Mouse (Mus musculus) regulatory T cell (primary cell): ENCODE measurements around the gene Sinhcaf.
"Not testable (repeated sequence)": the region's sequence is repeated elsewhere in the genome, so short reads cannot be mapped to it uniquely, and the experiment has no call there.

Experiments
- in situ Hi-C: fragments of 300-600 bp; cut with MboI, MseI; formaldehyde crosslinking; loops from one replicate; pipeline ENCODE4 v1.15.1; 2025; ENCODE audit warnings: high pct_unique_total_duplicates

The Sinhcaf gene

GRCm38 (mm10) chr6:148946409-148946742 is at the start of gene Sinhcaf:
Gene Sinhcaf, minus strand, starts transcription at chr6:148946467.
- in situ Hi-C loops: no loop called here

- in situ Hi-C loops: no loop called here
These were observed 48.2 kb upstream of the Sinhcaf start for GRCm38 (mm10) chr6:148994327-148994999.

DNA sequence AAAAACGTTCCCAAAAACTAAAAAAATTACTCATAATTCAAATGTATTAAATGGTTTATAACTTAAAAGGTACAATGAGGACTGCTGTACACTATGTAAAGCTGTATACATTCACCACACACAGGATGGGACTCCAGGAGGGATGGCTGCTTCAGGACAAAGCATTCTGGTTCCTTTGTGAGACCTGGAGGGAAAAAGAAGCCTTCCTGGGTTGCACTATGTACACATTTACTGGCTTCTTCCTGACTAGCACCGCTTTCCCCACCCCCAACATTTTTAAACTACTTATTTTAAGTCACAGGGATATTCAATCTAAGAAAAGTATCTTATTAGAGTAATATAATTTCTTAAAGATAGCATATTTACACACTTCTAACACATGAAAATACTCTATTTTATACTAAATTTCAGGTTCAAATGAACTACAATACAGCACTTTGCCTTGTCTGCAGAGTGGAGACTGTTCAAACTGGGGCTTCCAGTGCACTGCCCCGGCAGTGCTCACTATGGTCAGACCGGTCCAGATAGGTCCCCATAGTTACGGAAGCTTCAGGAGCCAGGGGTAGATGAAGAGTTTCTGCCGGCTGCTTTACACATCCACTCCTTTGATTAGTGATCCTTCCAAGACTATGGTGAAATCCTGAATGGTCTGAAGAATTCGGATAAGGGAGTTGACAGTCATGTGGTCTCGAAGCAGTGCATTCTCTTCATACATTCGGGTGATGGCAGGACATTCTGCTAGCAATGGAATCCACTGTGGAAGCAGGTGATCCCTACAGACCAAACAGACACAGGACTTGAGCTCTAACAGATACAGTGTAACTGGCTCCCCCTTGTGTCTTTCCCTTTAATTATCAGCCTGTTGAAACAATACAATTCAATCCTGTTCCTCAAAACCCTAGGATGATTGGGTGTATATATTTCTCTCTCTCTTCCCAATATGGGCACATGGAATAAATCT is 47.1 kb upstream of the Sinhcaf start:
- in situ Hi-C loops: no loop called here

DNA sequence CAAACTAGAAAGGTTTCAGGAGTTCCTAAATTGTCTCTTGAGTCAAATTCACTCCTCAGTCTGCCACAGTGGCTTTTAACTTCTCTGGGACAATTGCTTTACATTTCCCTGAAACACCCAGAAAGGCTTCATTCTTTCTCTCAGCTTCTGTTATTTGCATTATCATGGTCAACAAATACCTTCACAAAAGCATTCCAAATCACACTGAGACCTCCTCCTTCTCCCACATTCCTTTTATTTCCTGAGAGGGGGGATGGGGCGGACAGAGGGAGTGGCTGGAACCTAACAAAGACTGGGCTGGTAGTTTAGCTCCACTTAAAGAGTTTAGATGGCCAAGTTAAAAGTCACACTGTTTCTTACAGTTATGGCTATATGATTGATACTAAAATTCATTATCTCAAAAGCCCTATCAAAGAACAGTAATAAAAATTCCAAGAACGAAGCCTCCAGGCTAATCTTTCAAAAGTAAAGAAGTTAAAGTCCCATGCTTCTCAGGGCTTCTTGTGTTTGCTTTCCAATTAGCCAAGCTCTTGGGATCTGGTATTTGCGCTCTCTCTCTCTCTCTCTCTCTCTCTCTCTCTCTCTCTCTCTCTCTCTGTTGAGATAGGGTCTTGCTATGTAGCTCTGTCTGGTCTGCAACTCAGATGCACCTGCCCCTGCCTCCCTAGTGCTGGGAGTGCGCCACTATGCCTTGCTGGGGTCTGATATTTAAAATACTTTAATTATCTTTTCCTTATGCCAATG is 46.3 kb upstream of the Sinhcaf start:
- in situ Hi-C loops: no loop called here

GRCm38 (mm10) chr6:148991660-148992372 is 45.5 kb upstream of the Sinhcaf start:
- in situ Hi-C loops: no loop called here

GRCm38 (mm10) chr6:148989792-148990491 is 43.7 kb upstream of the Sinhcaf start:
- in situ Hi-C loops: not testable (repeated sequence)

GRCm38 (mm10) chr6:148986003-148986402 is 39.7 kb upstream of the Sinhcaf start:
- in situ Hi-C loops: no loop called here

- in situ Hi-C loops: no loop called here
These were observed 34.2 kb upstream of the Sinhcaf start for GRCm38 (mm10) chr6:148980495-148980894.

GRCm38 (mm10) chr6:148975096-148975495 is 28.8 kb upstream of the Sinhcaf start:
- in situ Hi-C loops: no loop called here

GRCm38 (mm10) chr6:148972891-148973290 is 26.6 kb upstream of the Sinhcaf start:
- in situ Hi-C loops: no loop called here

DNA sequence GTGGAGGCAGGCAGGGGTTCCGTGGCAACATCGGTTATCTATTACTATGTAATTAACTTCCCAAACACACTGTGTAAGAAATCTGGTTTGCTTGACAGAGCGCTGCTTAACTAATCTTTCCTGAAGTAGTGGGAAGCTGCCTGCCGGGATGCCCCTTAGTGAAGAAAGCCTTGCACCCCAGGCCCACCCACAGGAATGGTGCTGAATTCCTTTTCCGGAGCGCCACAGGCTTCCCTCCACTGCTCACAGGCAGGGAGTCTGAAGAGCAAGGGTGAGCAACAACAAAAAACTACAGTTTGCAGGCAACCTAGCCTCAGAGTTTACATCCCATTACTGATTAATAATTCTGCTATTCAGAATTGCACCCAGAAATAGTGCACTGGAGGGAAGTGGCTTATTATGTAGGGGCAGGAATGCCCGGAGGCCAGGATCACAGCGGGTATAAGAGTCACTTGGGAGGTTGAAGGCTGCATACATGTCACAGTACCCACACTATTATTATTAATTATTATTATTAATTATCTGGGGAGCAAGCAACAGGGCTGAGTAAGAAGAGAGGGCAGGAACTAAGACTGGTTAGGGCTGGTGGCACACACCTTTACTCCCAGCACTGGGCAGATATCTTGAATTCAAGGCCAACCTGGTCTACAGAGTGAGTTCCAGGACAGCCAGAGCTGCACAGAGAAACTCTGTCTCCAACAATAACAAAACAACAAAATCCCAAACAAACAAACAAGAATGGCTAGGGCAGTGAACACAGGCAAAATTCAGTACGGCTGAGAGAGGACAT is 26.0 kb upstream of the Sinhcaf start:
- in situ Hi-C loops: no loop called here

GRCm38 (mm10) chr6:148971385-148971940 is 25.2 kb upstream of the Sinhcaf start:
- in situ Hi-C loops: no loop called here

- in situ Hi-C loops: no loop called here
These were observed 15.0 kb upstream of the Sinhcaf start for GRCm38 (mm10) chr6:148961285-148961684.

DNA sequence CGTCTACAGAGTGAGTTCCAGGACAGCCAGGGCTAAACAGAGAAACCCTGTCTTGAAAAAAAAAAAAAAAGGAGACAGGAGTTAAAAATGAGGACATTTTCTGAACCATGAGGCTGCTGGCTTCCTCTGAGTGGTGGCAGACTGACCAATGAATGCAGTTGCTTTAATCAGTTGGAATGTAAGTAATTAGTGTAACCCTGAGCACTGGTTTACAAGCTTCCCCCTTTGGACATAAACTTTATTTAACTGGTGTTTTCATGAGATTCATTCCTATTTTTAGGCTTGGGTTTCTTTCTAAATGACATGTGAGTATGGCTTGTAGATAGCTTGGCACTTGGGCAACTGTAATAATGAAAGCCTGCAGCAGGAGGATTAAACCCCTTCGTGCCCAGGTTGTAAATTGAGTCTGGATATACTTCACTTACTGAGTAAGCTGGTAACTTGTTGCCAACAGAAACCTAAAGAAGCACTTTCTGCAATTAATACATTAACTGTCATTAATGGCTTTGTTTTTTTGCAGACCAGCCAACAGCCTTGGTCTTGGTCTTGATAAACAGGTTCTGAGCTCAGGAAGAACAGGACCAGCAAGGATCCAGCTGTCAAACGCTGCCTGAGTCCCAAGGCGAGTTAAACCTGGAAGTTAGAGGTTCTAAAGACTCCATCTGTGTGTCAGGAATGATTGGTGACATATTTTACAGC is 13.4 kb upstream of the Sinhcaf start:
- in situ Hi-C loops: no loop called here

GRCm38 (mm10) chr6:148958712-148959111 is 12.4 kb upstream of the Sinhcaf start:
- in situ Hi-C loops: no loop called here

- in situ Hi-C loops: no loop called here
These were observed 10.8 kb upstream of the Sinhcaf start for GRCm38 (mm10) chr6:148957046-148957445.

- in situ Hi-C loops: no loop called here
These were observed 9.6 kb upstream of the Sinhcaf start for GRCm38 (mm10) chr6:148955641-148956420.

GRCm38 (mm10) chr6:148946881-148947405 is 676 bp upstream of the Sinhcaf start:
- in situ Hi-C loops: no loop called here
